ENCODE assay signal across 13 mouse cellular contexts in genomic region chr5:65847656-65848055, GRCm38 (mm10).
"Had no signal": no experiment of that assay in that cellular context is flagged by ENCODE, and none has a peak within 500 bp of the region (broad histone marks: within the 10 kb centered on the region; RNA-seq: fewer than 3 reads in every experiment).

No protein-coding gene starts in this region.

- H3K4me1 ChIP-seq: midbrain, embryonic 13.5 days; midbrain, embryonic 15.5 days; neural tube, embryonic 12.5 days; stomach, embryonic 15.5 days had no signal

- H3K9ac ChIP-seq: lung, embryonic 14.5 days; midbrain, embryonic 13.5 days; midbrain, embryonic 15.5 days; neural tube, embryonic 12.5 days; stomach, embryonic 15.5 days had no signal

- H3K36me3 ChIP-seq: midbrain, embryonic 13.5 days; midbrain, embryonic 15.5 days; neural tube, embryonic 12.5 days; stomach, embryonic 15.5 days had no signal

- H3K9me3 ChIP-seq: midbrain, embryonic 13.5 days; midbrain, embryonic 15.5 days; neural tube, embryonic 12.5 days; stomach, embryonic 15.5 days had no signal

- ATAC-seq: midbrain, embryonic 13.5 days; midbrain, embryonic 15.5 days had no signal

- H3K4me2 ChIP-seq: lung, embryonic 14.5 days; midbrain, embryonic 11.5 days; midbrain, embryonic 13.5 days; midbrain, embryonic 15.5 days; neural tube, embryonic 12.5 days; stomach, embryonic 15.5 days had no signal

- H3K4me3 ChIP-seq: midbrain, embryonic 13.5 days; midbrain, embryonic 15.5 days; neural tube, embryonic 12.5 days; stomach, embryonic 15.5 days had no signal

- H3K27me3 ChIP-seq: midbrain, embryonic 13.5 days; midbrain, embryonic 15.5 days; neural tube, embryonic 12.5 days; stomach, embryonic 15.5 days had no signal

- H3K27ac ChIP-seq: midbrain, embryonic 13.5 days; midbrain, embryonic 15.5 days; neural tube, embryonic 12.5 days; stomach, embryonic 15.5 days; stomach, postnatal 0 days had no signal

- DNase-seq: lung, adult 18-20 months; lung, embryonic 14.5 days; lung, postnatal 10 days; lung, postnatal 4 days; right cerebral cortex, postnatal 14 days; thymus, adult 2 months; thymus, postnatal 36 days had no signal
